Mouse (Mus musculus) lung, embryonic 14.5 days (tissue): ENCODE results near the gene Defb28. TPM values are rescaled to one million over a fixed set of nuclear protein-coding genes. Genes with fewer than 3 reads are reported as not detected.

Experiments used
- ATAC-seq: fragments of 200-750 bp; cut with Nextera tagmentation; 2 replicates; pipeline ENCODE4 v1.8.0; 2017; ENCODE audit warnings: mild to moderate bottlenecking, moderate TSS enrichment, moderate library complexity; ENCODE audit not compliant: insufficient read depth
- DNase-seq: peaks from one replicate; pipeline ENCODE4 v3.0.0-alpha.2; 2015
- H3K27ac ChIP-seq: fragments of 300-500 bp; sonication (generic); 2 replicates; pipeline ENCODE4 v1.5.1; 2014; ENCODE audit warnings: low read depth, mild to moderate bottlenecking, moderate library complexity
- H3K27me3 ChIP-seq: fragments of 300-500 bp; sonication (generic); 2 replicates; pipeline ENCODE4 v1.6.1; 2014; ENCODE audit warnings: low read length, control low read depth; ENCODE audit not compliant: insufficient read depth
- H3K36me3 ChIP-seq: fragments of 300-500 bp; sonication (generic); 2 replicates; pipeline ENCODE4 v1.6.1; 2014; ENCODE audit warnings: control low read depth; ENCODE audit not compliant: insufficient read depth
- H3K4me1 ChIP-seq: fragments of 300-500 bp; sonication (generic); 2 replicates; pipeline ENCODE4 v1.6.1; 2014; ENCODE audit warnings: antibody characterized with exemption, control low read depth; ENCODE audit not compliant: insufficient read depth
- H3K4me2 ChIP-seq: fragments of 300-500 bp; sonication (generic); 2 replicates; pipeline ENCODE4 v1.6.1; 2014; ENCODE audit warnings: mild to moderate bottlenecking
- H3K4me3 ChIP-seq: fragments of 300-500 bp; sonication (generic); 2 replicates; pipeline ENCODE4 v1.5.1; 2014; ENCODE audit warnings: low read depth, low read length
- H3K9ac ChIP-seq: fragments of 300-500 bp; sonication (generic); 2 replicates; pipeline ENCODE4 v1.6.1; 2014
- H3K9me3 ChIP-seq: fragments of 300-500 bp; sonication (generic); 2 replicates; pipeline ENCODE4 v1.6.1; 2016; ENCODE audit warnings: low read depth, low read length, control low read depth
- CTCF ChIP-seq: IDR thresholded peaks from 2 replicates; pipeline ENCODE4 v1.5.1; 2016; ENCODE audit warnings: antibody characterized with exemption, low read depth
- WGBS: fragments of 180-500 bp; shearing (Covaris S2); extraction: QIAGEN DNeasy Blood & Tissue Kit; methylation state at CpG from one replicate; pipeline ENCODE4 v1.1.7; 2014; 5-methylcytosine and 5-hydroxymethylcytosine counted together
- polyA plus RNA-seq: library from polyadenylated mRNA; unstranded; fragments of >200 nt; fragmentation: Nextera tagmentation; extraction: Ambion mirVana; gene quantifications from 2 replicates; pipeline ENCODE4 v1.2.1, GENCODE M21; 2014

Defb28 gene
- not detected in 2 replicates for polyA plus RNA-seq

GRCm38 (mm10) chr2:152517981-152518380 lies at the start of gene Defb28:
Gene Defb28 (plus strand): TSS chr2:152518255.
- Histone ChIP-seq H3K9ac (no peak within 1 kb of the TSS), H3K4me2 (no peak within 1 kb of the TSS), H3K4me1 (no peaks in the 10 kb centered on the region), H3K9me3 (no peaks in the 10 kb centered on the region), H3K4me3 (no peak within 1 kb of the TSS), H3K36me3 (no peaks in the 10 kb centered on the region), H3K27ac (no peak within 1 kb of the TSS), H3K27me3 (no peaks in the 10 kb centered on the region)
- TF ChIP-seq CTCF: 0 out of 2 replicates have a peak, but pooled peaks have one; percentile 8
- DNase-seq (no peak), ATAC-seq (no peak)
- 64% methylated on average over 4 of the region's 4 CpGs for WGBS

- no peaks in the 10 kb centered on the region for H3K27me3 ChIP-seq
- peak; percentile 82 for DNase-seq
- WGBS: 27% methylated on average over 7 of the region's 7 CpGs
- no peaks in the 10 kb centered on the region for H3K9me3 ChIP-seq
- H3K4me2 ChIP-seq: no peak overlapping the region
- H3K36me3 ChIP-seq: no peaks in the 10 kb centered on the region
- peak; percentile 71 for TF ChIP-seq CTCF
- no peak for ATAC-seq
- H3K4me1 ChIP-seq: no peaks in the 10 kb centered on the region
- no peak overlapping the region for H3K4me3 ChIP-seq
- H3K9ac ChIP-seq: no peak overlapping the region
- no peak overlapping the region for H3K27ac ChIP-seq
Measured at GRCm38 (mm10) chr2:152470973-152471372, 47.1 kb upstream of the Defb28 start.

DNA sequence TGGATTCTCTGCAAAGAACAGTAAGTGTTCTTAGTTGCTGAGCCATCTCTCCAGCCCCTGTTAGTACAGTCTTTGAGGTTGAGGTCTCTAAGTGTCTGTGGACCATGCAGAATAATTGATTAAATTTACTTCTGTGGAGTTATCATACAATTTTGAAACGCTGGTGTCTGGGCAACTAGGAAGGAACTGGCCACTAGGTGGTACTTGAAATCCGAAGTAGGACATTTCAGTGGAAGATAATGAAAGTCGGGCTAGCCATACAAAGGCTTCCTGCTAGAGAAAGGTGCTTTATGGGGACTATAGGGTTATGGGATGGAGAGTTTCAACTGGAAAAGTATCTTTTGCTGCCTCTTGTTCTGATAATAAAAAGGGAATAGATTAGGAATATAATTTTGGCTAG lies 45.6 kb upstream of the Defb28 start:
- Histone ChIP-seq H3K4me2 (no peak overlapping the region), H3K36me3 (no peaks in the 10 kb centered on the region), H3K4me3 (no peak overlapping the region), H3K9me3 (no peaks in the 10 kb centered on the region), H3K9ac (no peak overlapping the region), H3K4me1 (no peaks in the 10 kb centered on the region), H3K27ac (no peak overlapping the region), H3K27me3 (no peaks in the 10 kb centered on the region)
- DNase-seq: peak; percentile 6
- 16% methylated on average over 3 of the region's 3 CpGs for WGBS
- peak; percentile 39 for TF ChIP-seq CTCF
- ATAC-seq: no peak

DNA sequence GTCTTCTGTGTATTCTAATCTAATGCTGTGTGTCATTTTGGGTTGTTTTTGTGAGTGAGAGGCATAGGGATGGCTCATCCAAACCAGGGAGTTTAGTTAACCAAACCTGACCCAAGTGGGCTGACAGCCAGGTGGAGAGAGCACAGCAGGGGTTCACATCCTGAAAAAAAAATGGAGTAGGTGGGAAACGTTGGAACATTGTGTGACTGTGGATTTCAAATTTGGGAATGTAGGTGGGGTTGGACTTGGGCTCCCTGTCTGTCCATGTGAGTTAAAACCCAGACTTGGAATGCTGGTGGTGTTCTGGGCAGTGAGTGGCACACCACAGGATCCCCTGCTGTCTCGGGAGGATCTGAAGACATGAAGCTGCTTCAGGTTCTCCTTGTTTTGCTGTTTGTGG lies 41.3 kb upstream of the Defb28 start, which contains the start of gene Defb20:
Gene Defb20, plus strand, starts transcription at position 301 of the 400 bp plus-strand sequence.
- Histone ChIP-seq H3K4me3 (no peak within 1 kb of the TSS), H3K9me3 (no peaks in the 10 kb centered on the region), H3K4me1 (no peaks in the 10 kb centered on the region), H3K9ac (no peak within 1 kb of the TSS), H3K4me2 (no peak within 1 kb of the TSS), H3K27ac (no peak within 1 kb of the TSS), H3K36me3 (no peaks in the 10 kb centered on the region), H3K27me3 (no peaks in the 10 kb centered on the region)
- no peak for TF ChIP-seq CTCF
- ATAC-seq (no peak), DNase-seq (no peak)
- WGBS: 61% methylated on average over 2 of the region's 2 CpGs

- no peaks in the 10 kb centered on the region for H3K9me3 ChIP-seq
- H3K27me3 ChIP-seq: no peaks in the 10 kb centered on the region
- ATAC-seq (no peak), DNase-seq (no peak)
- no peak for TF ChIP-seq CTCF
- no peak overlapping the region for H3K4me3 ChIP-seq
- no peaks in the 10 kb centered on the region for H3K4me1 ChIP-seq
- H3K4me2 ChIP-seq: no peak overlapping the region
- H3K27ac ChIP-seq: no peak overlapping the region
- no peak overlapping the region for H3K9ac ChIP-seq
- WGBS: 78% methylated on average over 3 of the region's 3 CpGs
- no peaks in the 10 kb centered on the region for H3K36me3 ChIP-seq
Measured at GRCm38 (mm10) chr2:152480881-152481280, 37.2 kb upstream of the Defb28 start.

- no peaks in the 10 kb centered on the region for H3K27me3 ChIP-seq
- H3K27ac ChIP-seq: no peak overlapping the region
- DNase-seq (no peak), ATAC-seq (no peak)
- WGBS: 74% methylated on average over 7 of the region's 7 CpGs
- no peaks in the 10 kb centered on the region for H3K36me3 ChIP-seq
- no peak overlapping the region for H3K9ac ChIP-seq
- H3K4me1 ChIP-seq: no peaks in the 10 kb centered on the region
- no peaks in the 10 kb centered on the region for H3K9me3 ChIP-seq
- no peak overlapping the region for H3K4me3 ChIP-seq
- H3K4me2 ChIP-seq: no peak overlapping the region
- TF ChIP-seq CTCF: no peak
Measured at GRCm38 (mm10) chr2:152481726-152482125, 36.3 kb upstream of the Defb28 start.

- no peak overlapping the region for H3K9ac ChIP-seq
- H3K27me3 ChIP-seq: no peaks in the 10 kb centered on the region
- 71% methylated on average over 2 of the region's 2 CpGs for WGBS
- DNase-seq: no peak
- ATAC-seq: no peak
- no peaks in the 10 kb centered on the region for H3K9me3 ChIP-seq
- H3K27ac ChIP-seq: no peak overlapping the region
- H3K4me1 ChIP-seq: no peaks in the 10 kb centered on the region
- no peaks in the 10 kb centered on the region for H3K36me3 ChIP-seq
- H3K4me2 ChIP-seq: no peak overlapping the region
- peak; percentile 58 for TF ChIP-seq CTCF
- H3K4me3 ChIP-seq: no peak overlapping the region
Measured at GRCm38 (mm10) chr2:152487024-152487423, 31.0 kb upstream of the Defb28 start.

DNA sequence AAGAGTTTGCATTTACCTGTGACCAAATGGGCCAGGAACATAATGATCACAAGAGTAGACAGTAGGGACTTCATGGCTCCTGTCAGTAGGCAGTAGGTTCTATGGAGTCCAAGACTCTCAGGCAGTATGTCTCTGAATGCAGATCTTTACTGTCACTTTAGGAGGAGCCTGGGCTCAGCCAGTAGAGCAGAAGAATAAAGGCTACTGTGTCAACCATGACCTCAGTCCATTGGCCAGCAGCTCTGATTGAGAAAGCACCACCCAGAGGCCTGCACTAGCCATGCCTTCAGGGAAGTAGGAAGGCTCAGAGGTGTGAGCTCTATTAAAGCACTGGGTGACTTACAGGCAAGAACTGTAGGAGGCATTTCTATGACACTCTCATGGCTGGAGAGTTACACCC lies 28.0 kb upstream of the Defb28 start, which contains the start of gene Defb22:
Gene Defb22, minus strand, starts transcription at position 101 of the 400 bp plus-strand sequence.
- H3K4me2 ChIP-seq: no peak within 1 kb of the TSS
- no peaks in the 10 kb centered on the region for H3K4me1 ChIP-seq
- H3K4me3 ChIP-seq: no peak within 1 kb of the TSS
- H3K9ac ChIP-seq: no peak within 1 kb of the TSS
- TF ChIP-seq CTCF: no peak
- ATAC-seq (no peak), DNase-seq (no peak)
- H3K27ac ChIP-seq: no peak within 1 kb of the TSS
- H3K9me3 ChIP-seq: no peaks in the 10 kb centered on the region
- no peaks in the 10 kb centered on the region for H3K27me3 ChIP-seq
- no peaks in the 10 kb centered on the region for H3K36me3 ChIP-seq
